Mouse (Mus musculus): ENCODE results near the gene Cyp2g1. TPM values are rescaled to one million over a fixed set of nuclear protein-coding genes. Genes with fewer than 3 reads are reported as not detected.

The Cyp2g1 gene
- total RNA-seq, 2 experiments from 2014 or later, result not detected

Other genes starting within 250 kb of the Cyp2g1 start
- gene Vmn1r185, start 190.4 kb upstream of the Cyp2g1 start, total RNA-seq (2021), result not detected
- gene Cyp2b23, start 122.5 kb upstream of the Cyp2g1 start, total RNA-seq (2021), result not detected
- not detected for gene Cyp2b19, start 51.8 kb upstream of the Cyp2g1 start, total RNA-seq (2021)
- 10 to 100 TPM in 1 of 2 experiments, not detected in 1; 16.0 TPM for gene Cyp2a5, start 26.4 kb downstream of the Cyp2g1 start, total RNA-seq (2021)
- not detected for gene Cyp2a22, start 130.5 kb downstream of the Cyp2g1 start, total RNA-seq (2021)
- gene Cyp2a12, start 220.2 kb downstream of the Cyp2g1 start, total RNA-seq (2021), result not detected